Mouse (Mus musculus): Measurements from ENCODE around the gene Sdk2. TPM values are rescaled to one million over a fixed set of nuclear protein-coding genes. Genes with fewer than 3 reads are reported as not detected.

The Sdk2 gene
- polyA plus RNA-seq, 1 experiment: 3.0 TPM

DNA sequence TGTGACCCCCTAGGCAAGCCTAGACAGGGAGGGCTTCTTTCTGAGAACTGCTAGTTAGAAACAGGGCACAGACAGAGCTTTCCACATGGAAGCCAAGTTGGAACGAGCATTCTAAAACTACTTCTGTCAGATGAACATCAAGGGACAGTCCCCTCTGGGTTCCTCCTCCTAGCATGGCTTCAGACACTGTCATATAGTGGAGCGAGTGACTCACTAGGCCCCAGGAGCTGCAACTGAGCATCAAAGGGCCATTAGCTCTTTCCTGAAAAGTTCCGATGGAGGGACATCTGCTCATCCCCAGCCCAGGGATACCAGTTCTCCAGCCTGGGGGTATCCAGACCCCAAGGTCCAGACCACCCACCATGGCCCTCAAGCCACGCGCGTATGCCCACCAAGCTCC, 185.0 kb downstream of the Sdk2 start:
- H3K27ac ChIP-seq (ENCODE audit: insufficient read depth, low read length): no peak overlapping the region
- H3K27me3 ChIP-seq (ENCODE audit: control insufficient read depth, insufficient read depth, low read length): no peaks in the 10 kb centered on the region
- TF ChIP-seq POLR2A (IDR thresholded peaks at IDR 0.05; ENCODE audit: low read depth, low read length) (no peak), CTCF (IDR thresholded peaks at IDR 0.05; ENCODE audit: extremely low read depth, insufficient read depth, insufficient read length, insufficient replicate concordance) (no peak)
- DNase-seq (ENCODE audit: low read depth in 1 of 2, low spot score in 2 of 2): no peak
- no peak overlapping the region for H3K4me3 ChIP-seq (ENCODE audit: extremely low read depth, insufficient read depth, insufficient read length)
- no peaks in the 10 kb centered on the region for H3K36me3 ChIP-seq (ENCODE audit: control insufficient read depth, insufficient read depth, low read length)
- no peaks in the 10 kb centered on the region for H3K4me1 ChIP-seq (ENCODE audit: control insufficient read depth, insufficient read depth, insufficient read length)
- whole genome bisulfite sequencing: 87% methylated on average over 6 of the region's 6 CpGs

DNA sequence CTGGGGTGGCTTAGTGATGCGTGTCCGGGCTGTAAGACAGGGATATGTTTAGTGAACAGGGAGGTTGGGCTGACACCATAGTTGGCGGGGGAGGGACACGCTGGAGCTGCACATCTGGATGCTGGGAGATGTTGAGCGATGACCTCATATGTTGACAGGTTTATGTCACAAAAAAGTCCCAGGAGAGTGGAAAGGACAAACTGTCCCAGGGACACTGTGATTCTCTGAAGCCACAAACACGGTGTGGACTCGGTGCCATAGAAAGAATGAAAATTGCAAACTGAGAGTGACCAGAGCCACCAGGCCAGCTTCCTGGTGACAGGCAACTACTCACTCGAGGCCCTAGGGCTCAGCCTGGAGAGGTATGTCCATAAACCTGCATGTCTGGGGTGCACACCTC, 199.8 kb downstream of the Sdk2 start:
- DNase-seq (ENCODE audit: low read depth in 1 of 2, low spot score in 2 of 2): no peak
- Histone ChIP-seq H3K27me3 (ENCODE audit: control insufficient read depth, insufficient read depth, low read length) (no peaks in the 10 kb centered on the region), H3K36me3 (ENCODE audit: control insufficient read depth, insufficient read depth, low read length) (no peaks in the 10 kb centered on the region), H3K27ac (ENCODE audit: insufficient read depth, low read length) (no peak overlapping the region), H3K4me3 (ENCODE audit: extremely low read depth, insufficient read depth, insufficient read length) (no peak overlapping the region), H3K4me1 (ENCODE audit: control insufficient read depth, insufficient read depth, insufficient read length) (no peaks in the 10 kb centered on the region)
- 90% methylated on average over 8 of the region's 8 CpGs for WGBS
- no peak for TF ChIP-seq CTCF (IDR thresholded peaks at IDR 0.05; ENCODE audit: extremely low read depth, insufficient read depth, insufficient read length, insufficient replicate concordance)
- no peak for TF ChIP-seq POLR2A (IDR thresholded peaks at IDR 0.05; ENCODE audit: low read depth, low read length)

DNA sequence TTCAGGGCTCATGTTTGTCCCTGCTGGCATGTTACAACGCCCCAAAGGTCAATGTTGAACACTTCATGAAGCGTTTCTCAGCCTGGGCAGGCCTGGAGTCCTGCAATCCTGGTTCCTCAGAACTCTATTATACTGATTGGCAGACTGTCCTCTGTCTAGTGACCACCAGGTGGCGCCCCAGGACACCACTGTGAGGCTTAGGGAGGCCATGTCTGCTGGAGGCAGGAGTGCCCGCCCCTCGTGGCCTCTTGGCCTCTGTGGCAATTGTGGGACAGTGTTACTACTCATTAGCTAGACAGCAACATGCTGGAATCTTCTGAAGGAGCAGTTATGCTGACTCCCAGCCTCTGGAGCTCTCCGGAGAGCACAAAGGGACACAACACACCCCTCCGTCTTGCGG, 201.2 kb downstream of the Sdk2 start:
- Histone ChIP-seq H3K4me3 (ENCODE audit: extremely low read depth, insufficient read depth, insufficient read length) (no peak overlapping the region), H3K27ac (ENCODE audit: insufficient read depth, low read length) (no peak overlapping the region), H3K36me3 (ENCODE audit: control insufficient read depth, insufficient read depth, low read length) (no peaks in the 10 kb centered on the region), H3K4me1 (ENCODE audit: control insufficient read depth, insufficient read depth, insufficient read length) (no peaks in the 10 kb centered on the region), H3K27me3 (ENCODE audit: control insufficient read depth, insufficient read depth, low read length) (no peaks in the 10 kb centered on the region)
- TF ChIP-seq POLR2A (IDR thresholded peaks at IDR 0.05; ENCODE audit: low read depth, low read length) (no peak), CTCF (IDR thresholded peaks at IDR 0.05; ENCODE audit: extremely low read depth, insufficient read depth, insufficient read length, insufficient replicate concordance) (peak; percentile 87; the same call in 1 of the 2 replicates)
- peak; percentile 9 to 51 for DNase-seq (ENCODE audit: low read depth in 1 of 2, low spot score in 2 of 2)
- 41% methylated on average over 8 of the region's 8 CpGs for WGBS

DNA sequence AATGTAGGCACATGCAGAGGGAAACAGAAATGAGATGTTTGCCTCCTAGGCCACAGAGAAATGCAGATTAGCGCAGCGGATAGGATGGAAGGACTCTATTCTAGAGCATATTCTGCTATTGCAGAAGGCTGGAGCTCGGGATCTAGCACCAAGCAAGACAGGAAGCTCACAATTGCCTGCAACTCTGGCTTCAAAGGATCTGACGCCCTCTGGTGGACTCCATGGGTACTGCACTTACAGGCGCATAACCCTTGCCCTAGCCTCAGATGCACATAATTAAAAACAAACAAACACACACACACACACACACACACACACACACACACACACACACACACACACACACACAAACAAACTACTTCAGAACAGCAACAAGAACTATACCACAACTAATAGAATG, 203.4 kb downstream of the Sdk2 start:
- Histone ChIP-seq H3K4me1 (ENCODE audit: control insufficient read depth, insufficient read depth, insufficient read length) (no peaks in the 10 kb centered on the region), H3K27ac (ENCODE audit: insufficient read depth, low read length) (no peak overlapping the region), H3K4me3 (ENCODE audit: extremely low read depth, insufficient read depth, insufficient read length) (no peak overlapping the region), H3K36me3 (ENCODE audit: control insufficient read depth, insufficient read depth, low read length) (no peaks in the 10 kb centered on the region), H3K27me3 (ENCODE audit: control insufficient read depth, insufficient read depth, low read length) (no peaks in the 10 kb centered on the region)
- peak; percentile 36; the same call in 1 of the 2 replicates for TF ChIP-seq CTCF (IDR thresholded peaks at IDR 0.05; ENCODE audit: extremely low read depth, insufficient read depth, insufficient read length, insufficient replicate concordance)
- no peak for TF ChIP-seq POLR2A (IDR thresholded peaks at IDR 0.05; ENCODE audit: low read depth, low read length)
- DNase-seq (ENCODE audit: low read depth in 1 of 2, low spot score in 2 of 2): no peak
- 68% methylated on average over 5 of the region's 5 CpGs for WGBS

DNA sequence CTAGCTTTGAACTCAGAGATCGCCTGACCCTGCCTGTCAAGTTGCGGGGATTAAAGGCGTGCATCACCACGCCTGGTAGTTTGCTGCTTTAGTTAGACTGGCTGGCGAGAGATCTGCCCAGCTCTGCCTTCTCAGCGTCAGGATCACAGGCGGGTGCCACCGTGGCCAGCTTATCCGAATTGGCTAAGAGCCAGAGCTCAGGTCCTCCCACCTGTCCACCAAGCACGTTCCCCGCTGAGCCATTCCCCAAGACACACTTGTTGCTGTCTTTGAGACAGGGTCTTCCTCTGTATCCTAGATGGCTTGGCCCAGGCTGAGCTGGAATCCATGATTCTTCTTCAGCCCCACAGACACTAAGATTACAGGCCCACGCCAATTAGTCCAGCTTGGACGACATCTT, 211.2 kb downstream of the Sdk2 start:
- no peak for TF ChIP-seq CTCF (IDR thresholded peaks at IDR 0.05; ENCODE audit: extremely low read depth, insufficient read depth, insufficient read length, insufficient replicate concordance)
- no peak for TF ChIP-seq POLR2A (IDR thresholded peaks at IDR 0.05; ENCODE audit: low read depth, low read length)
- 88% methylated on average over 13 of the region's 13 CpGs for WGBS

DNA sequence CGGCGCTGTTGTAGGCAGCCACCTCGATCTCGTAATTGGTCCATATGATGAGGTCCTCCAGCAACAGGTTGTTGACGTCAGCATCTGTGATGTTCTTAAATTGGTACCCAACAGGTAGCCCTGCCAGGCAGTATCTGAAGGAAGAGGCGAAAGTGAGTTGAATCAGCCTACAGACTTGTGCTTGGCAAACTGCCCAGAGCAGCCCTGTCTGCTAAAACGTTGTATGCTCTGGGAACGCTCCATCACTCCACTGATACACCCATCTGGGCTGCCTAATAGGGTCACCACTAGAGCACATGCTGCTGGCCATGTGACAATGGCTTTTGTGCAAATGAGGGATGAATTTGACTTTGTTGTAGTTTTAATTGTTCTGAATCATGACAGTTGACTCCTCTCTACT, 215.1 kb downstream of the Sdk2 start:
- DNase-seq (ENCODE audit: low read depth in 1 of 2, low spot score in 2 of 2): no peak
- Histone ChIP-seq H3K4me1 (ENCODE audit: control insufficient read depth, insufficient read depth, insufficient read length) (no peaks in the 10 kb centered on the region), H3K36me3 (ENCODE audit: control insufficient read depth, insufficient read depth, low read length) (no peaks in the 10 kb centered on the region), H3K27me3 (ENCODE audit: control insufficient read depth, insufficient read depth, low read length) (no peaks in the 10 kb centered on the region), H3K27ac (ENCODE audit: insufficient read depth, low read length) (no peak overlapping the region), H3K4me3 (ENCODE audit: extremely low read depth, insufficient read depth, insufficient read length) (no peak overlapping the region)
- no peak for TF ChIP-seq POLR2A (IDR thresholded peaks at IDR 0.05; ENCODE audit: low read depth, low read length)
- no peak for TF ChIP-seq CTCF (IDR thresholded peaks at IDR 0.05; ENCODE audit: extremely low read depth, insufficient read depth, insufficient read length, insufficient replicate concordance)
- WGBS: 74% methylated on average over 8 of the region's 8 CpGs

More for the DNA sequence above, 211.2 kb downstream of the Sdk2 start:
- DNase-seq (ENCODE audit: low read depth in 1 of 2, low spot score in 2 of 2): no peak
- no peaks in the 10 kb centered on the region for H3K36me3 ChIP-seq (ENCODE audit: control insufficient read depth, insufficient read depth, low read length)
- no peaks in the 10 kb centered on the region for H3K27me3 ChIP-seq (ENCODE audit: control insufficient read depth, insufficient read depth, low read length)
- no peaks in the 10 kb centered on the region for H3K4me1 ChIP-seq (ENCODE audit: control insufficient read depth, insufficient read depth, insufficient read length)
- no peak overlapping the region for H3K27ac ChIP-seq (ENCODE audit: insufficient read depth, low read length)
- no peak overlapping the region for H3K4me3 ChIP-seq (ENCODE audit: extremely low read depth, insufficient read depth, insufficient read length)

DNA sequence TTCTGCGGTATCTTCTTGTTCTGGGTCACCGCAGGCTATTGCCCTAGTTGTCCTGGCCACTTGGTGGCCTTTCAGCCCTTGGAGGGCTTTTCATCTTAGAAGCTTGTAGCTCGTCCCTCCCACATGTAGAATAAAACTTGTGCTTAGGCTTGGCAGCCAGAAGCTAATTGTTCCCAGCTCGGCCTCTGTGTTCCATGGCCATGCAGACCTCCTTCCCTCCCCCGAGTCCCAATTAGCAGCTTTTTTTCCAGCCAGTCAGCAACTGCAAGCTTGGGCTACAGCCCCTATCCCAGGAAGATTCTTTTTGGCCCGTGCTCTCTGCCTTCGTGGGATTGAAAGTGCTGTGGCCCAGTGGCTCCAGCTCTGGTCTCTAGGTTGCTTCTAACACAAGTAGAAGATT, 217.5 kb downstream of the Sdk2 start:
- Histone ChIP-seq H3K36me3 (ENCODE audit: control insufficient read depth, insufficient read depth, low read length) (no peaks in the 10 kb centered on the region), H3K4me1 (ENCODE audit: control insufficient read depth, insufficient read depth, insufficient read length) (no peaks in the 10 kb centered on the region), H3K4me3 (ENCODE audit: extremely low read depth, insufficient read depth, insufficient read length) (no peak overlapping the region), H3K27ac (ENCODE audit: insufficient read depth, low read length) (no peak overlapping the region), H3K27me3 (ENCODE audit: control insufficient read depth, insufficient read depth, low read length) (no peaks in the 10 kb centered on the region)
- TF ChIP-seq CTCF (IDR thresholded peaks at IDR 0.05; ENCODE audit: extremely low read depth, insufficient read depth, insufficient read length, insufficient replicate concordance) (no peak), POLR2A (IDR thresholded peaks at IDR 0.05; ENCODE audit: low read depth, low read length) (no peak)
- DNase-seq (ENCODE audit: low read depth in 1 of 2, low spot score in 2 of 2): no peak
- WGBS: 73% methylated on average over 7 of the region's 7 CpGs
